Mouse (Mus musculus): ENCODE results near the gene Clmp.

The Clmp gene

GRCm38 (mm10) chr9:40730302-40730700 lies 44.5 kb downstream of the Clmp start:
- intact Hi-C loops (cut with DNase I), result no loop called here

- intact Hi-C loops (cut with DNase I), result no loop called here
These were observed 45.2 kb downstream of the Clmp start for GRCm38 (mm10) chr9:40730701-40731590.

DNA sequence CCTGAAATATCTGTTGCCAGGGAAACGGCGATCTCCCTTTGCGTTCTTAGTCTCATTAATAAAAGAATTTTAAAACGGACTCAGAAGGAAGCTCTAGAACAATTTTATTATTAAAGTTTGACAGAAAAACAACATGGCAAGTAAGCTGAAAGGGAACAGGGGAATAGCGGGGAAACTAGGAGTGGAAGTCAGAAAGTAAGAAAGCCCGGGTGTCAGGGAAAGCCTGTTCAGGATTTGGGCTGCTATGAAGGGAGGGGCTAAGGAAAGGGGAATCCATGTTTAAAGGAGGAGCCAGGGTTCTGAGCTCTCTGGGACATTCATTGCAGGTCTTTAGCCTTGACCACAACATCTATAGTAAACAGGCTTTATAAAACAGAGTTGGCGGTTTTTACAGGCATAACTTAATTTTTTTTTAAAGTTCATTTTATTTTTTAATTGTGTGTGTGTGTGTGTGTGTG lies 45.9 kb downstream of the Clmp start:
- intact Hi-C loops (cut with DNase I), result no loop called here

DNA sequence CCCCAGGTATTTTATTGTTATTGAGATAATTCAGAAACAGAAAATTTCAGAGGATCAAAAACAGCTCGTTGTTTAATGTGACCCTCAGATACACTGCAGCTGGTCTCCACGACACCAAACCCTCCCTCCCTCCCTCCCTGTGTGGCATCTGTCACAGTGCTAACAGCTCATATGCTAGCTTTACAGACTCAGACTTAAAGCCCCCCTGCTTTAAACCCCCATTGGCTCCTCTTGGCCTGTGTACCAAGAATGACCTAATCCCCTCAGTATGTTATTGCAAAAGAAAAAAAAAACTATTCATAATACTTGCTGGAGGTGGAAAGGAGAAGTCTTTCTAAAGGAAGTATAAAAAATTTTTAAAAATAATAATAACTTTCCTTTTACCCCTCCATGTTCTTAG lies 46.5 kb downstream of the Clmp start:
- intact Hi-C loops (cut with DNase I), result no loop called here

GRCm38 (mm10) chr9:40737117-40737516 lies 51.4 kb downstream of the Clmp start:
- intact Hi-C loops (cut with DNase I), result no loop called here

- intact Hi-C loops (cut with DNase I), result no loop called here
These were observed 57.8 kb downstream of the Clmp start for GRCm38 (mm10) chr9:40743525-40744034.

GRCm38 (mm10) chr9:40744233-40744632 lies 58.5 kb downstream of the Clmp start:
- intact Hi-C loops (cut with DNase I), result no loop called here

DNA sequence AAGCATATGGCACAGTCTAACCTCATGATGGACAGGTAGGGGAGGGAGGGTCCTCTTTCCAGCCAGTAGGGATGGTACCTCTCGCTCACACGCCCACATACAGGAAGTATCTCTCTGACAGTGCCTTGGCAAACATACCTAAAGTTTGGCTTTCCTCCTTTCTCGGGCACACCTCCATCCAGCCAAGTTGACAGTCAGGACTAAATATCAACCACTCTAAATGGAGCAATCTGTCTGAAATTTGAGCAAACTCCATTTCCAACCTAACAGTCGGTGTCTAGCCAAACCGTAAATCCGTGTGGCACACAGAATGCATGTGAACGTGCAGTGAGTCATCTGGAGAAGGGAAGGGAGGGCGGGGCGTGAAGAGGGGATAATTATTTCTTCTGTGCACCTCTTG lies 61.0 kb downstream of the Clmp start:
- intact Hi-C loops (cut with DNase I), result no loop called here

- intact Hi-C loops (cut with DNase I), result no loop called here
These were observed 61.5 kb downstream of the Clmp start for GRCm38 (mm10) chr9:40747249-40747648.

- intact Hi-C loops (cut with DNase I), result loop anchor here (1.0 kb wide), 1 partner anchor 114 kb away; no protein-coding TSS in a partner anchor
These were observed 64.3 kb downstream of the Clmp start for GRCm38 (mm10) chr9:40749832-40750620.

DNA sequence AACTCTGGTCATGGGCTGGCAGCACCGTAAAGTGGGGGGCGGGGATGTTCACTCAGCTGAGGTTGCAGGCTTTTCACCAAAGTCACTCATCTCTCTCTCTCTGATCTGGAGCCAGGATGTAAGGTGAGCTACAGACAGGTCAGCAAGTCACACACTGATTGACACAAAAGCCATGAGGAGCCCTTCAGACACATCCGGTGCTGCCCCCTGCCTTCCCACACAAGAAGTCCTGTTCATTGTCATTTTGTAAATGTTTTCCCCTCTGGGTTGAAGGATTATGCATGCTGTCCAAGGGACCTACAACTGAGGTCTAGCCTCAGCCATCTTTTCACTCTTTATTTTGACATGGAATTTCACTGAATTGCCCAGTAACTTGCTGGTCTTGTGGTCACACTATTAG lies 66.0 kb downstream of the Clmp start:
- intact Hi-C loops (cut with DNase I), result no loop called here

DNA sequence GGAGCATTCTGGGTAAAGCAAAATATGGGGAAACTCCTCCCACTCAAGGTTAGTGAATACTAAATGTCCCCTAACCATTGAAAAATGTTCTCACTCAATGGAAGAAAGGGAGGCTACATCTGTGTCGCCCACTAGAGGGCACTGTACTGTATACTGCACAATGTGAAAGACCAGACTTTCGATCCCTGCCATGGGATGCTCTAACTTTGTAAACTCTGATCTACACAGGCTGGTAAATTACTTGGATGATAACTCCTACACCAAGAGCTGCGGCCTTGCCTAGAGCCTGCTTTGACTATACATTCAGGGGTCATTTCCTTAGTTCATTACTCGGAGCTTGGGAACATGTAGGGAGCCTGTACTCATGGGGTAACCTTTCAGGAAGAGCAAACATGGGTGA lies 70.6 kb downstream of the Clmp start:
- intact Hi-C loops (cut with DNase I), result loop anchor here (2.0 kb wide), 1 partner anchor 50 kb away; no protein-coding TSS in a partner anchor

DNA sequence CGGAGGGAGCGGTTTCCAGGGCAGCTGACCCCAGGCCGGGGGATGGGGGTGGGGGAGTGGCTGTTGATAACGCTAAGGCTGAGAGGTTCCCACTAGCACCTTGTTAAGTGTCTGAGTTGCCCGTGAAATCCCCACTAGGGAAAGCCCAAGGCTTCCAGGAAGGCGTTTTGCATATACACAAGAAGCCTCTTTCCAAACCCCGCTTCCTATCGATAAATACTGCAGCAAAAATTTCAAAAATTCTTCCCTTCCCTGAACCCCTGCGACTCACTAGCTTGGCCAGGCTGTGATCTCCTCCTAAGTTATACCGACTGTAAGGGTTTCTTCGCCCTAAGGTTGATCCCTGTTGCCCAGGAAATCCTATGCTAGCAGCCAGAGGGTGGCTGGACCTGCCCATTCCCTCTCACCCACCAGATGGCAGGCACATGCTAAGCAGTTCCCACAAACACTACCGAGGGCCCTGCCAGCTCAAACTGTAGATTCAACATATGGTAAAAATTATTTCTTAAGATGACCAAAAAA lies 71.4 kb downstream of the Clmp start:
- intact Hi-C loops (cut with DNase I), result loop anchor here (2.0 kb wide), 1 partner anchor 50 kb away; no protein-coding TSS in a partner anchor

DNA sequence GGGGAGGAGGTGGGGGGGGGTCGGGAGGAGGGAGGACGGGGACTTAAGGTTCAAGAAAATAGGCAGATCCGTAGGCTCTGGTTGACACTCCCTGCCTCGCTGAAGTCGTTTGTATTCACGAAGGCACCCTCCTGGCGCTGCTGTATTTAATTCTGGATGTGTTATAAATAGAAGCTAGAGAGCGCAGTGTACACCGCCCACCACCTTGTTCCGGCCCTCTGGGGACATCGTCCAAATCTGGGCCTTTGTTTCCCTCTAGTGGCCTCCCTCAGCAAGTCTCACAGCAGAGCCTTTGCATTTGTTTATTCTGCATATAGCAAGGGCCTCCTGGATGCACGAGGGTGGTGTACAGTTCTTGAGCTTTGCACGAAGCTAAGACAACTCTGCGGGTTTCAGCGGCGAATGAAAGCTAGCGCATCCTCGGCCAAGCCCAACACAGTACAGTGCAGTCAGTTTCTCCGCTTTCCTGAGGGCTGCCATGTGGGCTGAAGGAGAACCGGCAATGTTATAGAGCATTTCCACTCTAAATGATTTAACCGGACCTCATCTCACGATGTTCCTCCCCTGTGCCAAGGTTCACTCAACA lies 72.0 kb downstream of the Clmp start:
- intact Hi-C loops (cut with DNase I), result loop anchor here (2.0 kb wide), 1 partner anchor 49 kb away; no protein-coding TSS in a partner anchor

DNA sequence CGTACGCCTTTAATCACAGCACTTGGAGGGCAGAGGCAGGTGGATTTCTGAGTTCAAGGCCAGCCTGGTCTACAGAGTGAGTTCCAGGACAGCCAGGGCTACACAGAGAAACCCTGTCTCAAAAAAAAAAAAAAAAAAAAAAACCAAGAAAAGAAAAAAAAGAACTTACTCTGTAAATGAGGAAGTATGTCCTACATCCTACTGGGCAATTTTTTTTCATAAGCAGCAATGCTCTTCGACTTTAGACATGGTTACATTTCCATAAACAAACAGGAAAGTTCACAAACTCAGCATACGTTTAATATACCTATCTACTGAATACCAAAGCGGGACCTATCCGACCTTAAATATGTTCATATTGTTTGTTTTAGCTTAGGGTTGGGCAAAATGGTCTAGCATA lies 76.6 kb downstream of the Clmp start:
- intact Hi-C loops (cut with DNase I), result no loop called here

- intact Hi-C loops (cut with DNase I), result no loop called here
These were observed 79.3 kb downstream of the Clmp start for GRCm38 (mm10) chr9:40764887-40765580.

DNA sequence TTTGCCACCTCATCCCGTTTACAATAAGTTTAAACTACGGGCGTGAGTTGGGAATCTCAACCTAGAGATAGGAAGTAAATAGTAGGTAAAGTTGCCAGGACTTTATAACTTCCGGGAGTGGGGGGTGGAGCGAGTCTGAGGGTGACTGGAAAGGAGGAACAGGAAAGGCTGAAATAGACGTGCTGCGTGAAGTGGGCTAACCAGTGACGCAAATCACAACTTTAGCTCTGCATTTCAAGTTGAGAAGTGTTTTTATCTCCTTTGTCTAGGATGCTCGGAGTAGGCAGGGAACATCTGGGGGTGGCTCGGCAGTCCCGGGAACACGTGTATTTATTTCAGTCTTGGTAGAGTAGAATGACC lies 79.8 kb downstream of the Clmp start:
- intact Hi-C loops (cut with DNase I), result no loop called here

GRCm38 (mm10) chr9:40766058-40766605 lies 80.4 kb downstream of the Clmp start:
- intact Hi-C loops (cut with DNase I), result no loop called here

DNA sequence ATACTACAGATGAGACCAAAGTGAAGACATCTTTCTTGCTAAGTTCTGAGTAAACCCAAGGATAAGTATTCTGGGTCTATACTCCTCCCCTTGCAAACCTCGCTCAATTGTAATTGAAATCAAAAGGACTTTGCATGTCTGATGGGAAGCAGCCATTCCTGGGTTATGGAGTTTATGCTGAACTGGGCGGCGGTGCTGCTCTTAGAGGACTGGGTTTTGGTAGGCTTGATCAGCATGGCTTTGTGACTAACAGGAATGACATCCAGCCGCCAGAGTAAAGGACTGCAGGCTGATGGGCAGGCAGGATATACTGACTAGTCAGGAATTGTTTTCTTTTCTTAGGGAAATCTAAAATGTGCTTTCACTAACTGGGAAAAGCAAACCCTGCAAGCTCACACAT lies 82.2 kb downstream of the Clmp start:
- intact Hi-C loops (cut with DNase I), result no loop called here

- intact Hi-C loops (cut with DNase I), result no loop called here
These were observed 86.5 kb downstream of the Clmp start for GRCm38 (mm10) chr9:40772246-40772645.
